Mouse (Mus musculus) erythroblast, embryonic 14.5 days (primary cell): ENCODE data around the gene Lef1.

ENCODE experiments used
- GATA1 ChIP-seq: IDR thresholded peaks from 2 replicates; pipeline ENCODE4 v1.6.1; 2012; ENCODE audit warnings: low read length, inconsistent platforms, mixed read lengths
- TAL1 ChIP-seq: IDR thresholded peaks from 3 replicates; pipeline ENCODE4 v1.6.1; 2012; ENCODE audit warnings: low read length, inconsistent platforms, mixed read lengths

DNA sequence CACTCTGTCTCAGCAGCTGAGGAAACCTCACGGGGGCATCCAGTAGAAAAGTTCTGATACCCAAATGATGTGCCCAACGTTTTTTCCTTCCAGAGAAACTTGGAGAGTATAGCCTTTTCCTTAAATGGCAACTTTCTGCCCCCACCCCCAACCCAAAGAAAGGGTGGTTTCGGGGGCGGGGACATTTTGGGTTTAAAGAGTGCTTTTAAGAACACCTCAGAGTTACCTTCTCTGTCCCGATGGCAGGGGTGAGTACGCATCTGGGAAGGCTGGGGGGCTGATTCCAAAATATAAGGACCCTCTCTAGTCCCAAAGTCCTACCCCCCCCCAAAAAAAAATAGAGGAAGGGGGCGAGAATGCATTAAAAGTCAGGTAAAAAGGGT, 2.3 kb downstream of the Lef1 start:
- TF ChIP-seq GATA1 (no peak), TAL1 (no peak)
